Mouse (Mus musculus) thymus, adult 2 months (tissue): ENCODE results near the gene Kif6. TPM values are rescaled to one million over a fixed set of nuclear protein-coding genes. Genes with fewer than 3 reads are reported as not detected.

Source experiments
- DNase-seq: peaks from one replicate; pipeline ENCODE4 v3.0.0; 2021
- H3K27ac ChIP-seq: fragments of 200-500 bp; 2 replicates; pipeline ENCODE4 v1.5.1; 2012; ENCODE audit warnings: low read length, control low read depth; ENCODE audit not compliant: control insufficient read depth, insufficient read depth
- H3K27me3 ChIP-seq: fragments of 200-500 bp; 2 replicates; pipeline ENCODE4 v1.6.1; 2012; ENCODE audit warnings: mild to moderate bottlenecking, low read length, moderate library complexity, mixed read lengths; ENCODE audit not compliant: control insufficient read depth, insufficient read depth
- H3K36me3 ChIP-seq: fragments of 200-500 bp; 2 replicates; pipeline ENCODE4 v1.6.1; 2012; ENCODE audit warnings: mild to moderate bottlenecking, low read length, moderate library complexity; ENCODE audit not compliant: control insufficient read depth, insufficient read depth
- H3K4me1 ChIP-seq: fragments of 200-500 bp; replicated peaks from 2 replicates; pipeline ENCODE4 v1.6.1; 2012; ENCODE audit warnings: low read length; ENCODE audit not compliant: control insufficient read depth, insufficient read depth
- H3K4me3 ChIP-seq: fragments of 200-500 bp; 2 replicates; pipeline ENCODE4 v1.5.1; 2012; ENCODE audit warnings: mild to moderate bottlenecking, low read length, control low read depth, moderate library complexity; ENCODE audit not compliant: control insufficient read depth, insufficient read depth
- CTCF ChIP-seq: fragments of 200-500 bp; IDR thresholded peaks from 2 replicates; pipeline ENCODE4 v1.5.1; 2012; ENCODE audit warnings: mild to moderate bottlenecking, control low read depth, low read length, moderate library complexity, borderline replicate concordance; ENCODE audit not compliant: control insufficient read depth, poor library complexity, insufficient read depth; ENCODE audit errors: extremely low read depth
- POLR2A ChIP-seq: fragments of 200-500 bp; IDR thresholded peaks from 2 replicates; pipeline ENCODE4 v1.6.1; 2012; ENCODE audit warnings: mild to moderate bottlenecking, low read length, control low read depth, moderate library complexity; ENCODE audit not compliant: control insufficient read depth, poor library complexity, insufficient read depth; ENCODE audit errors: extremely low read depth
- WGBS: fragments of 180-500 bp; shearing (Covaris S2); methylation state at CpG from one replicate; pipeline ENCODE4 v1.1.7; 2018; 5-methylcytosine and 5-hydroxymethylcytosine counted together
- polyA plus RNA-seq: library from polyadenylated mRNA; depleted of rRNA; stranded (reverse); fragments of >200 nt; gene quantifications from 2 replicates; pipeline ENCODE4 v1.2.3, GENCODE M21; 2012

Kif6 gene
- polyA plus RNA-seq, 1 experiment, result 0.54 TPM

DNA sequence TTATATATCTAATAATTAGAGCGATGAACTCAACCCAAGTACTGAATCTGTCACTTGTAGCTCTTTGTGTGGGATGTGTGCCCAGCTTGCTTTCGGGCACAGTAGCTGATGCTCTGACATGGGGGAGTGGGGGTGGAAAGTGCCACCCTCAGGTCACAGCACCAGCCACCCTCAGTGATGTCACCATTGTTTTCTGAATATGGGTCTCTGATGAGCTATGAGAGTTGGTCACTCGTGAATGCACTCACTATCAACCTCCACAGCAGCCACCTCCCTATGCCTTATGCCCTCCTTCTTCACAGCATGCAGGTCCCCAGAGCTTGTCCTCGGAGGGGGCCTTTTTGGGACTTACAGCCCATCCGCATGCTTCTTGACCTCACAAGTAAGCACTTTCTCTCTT, 78.3 kb downstream of the Kif6 start:
- no peak overlapping the region for H3K4me3 ChIP-seq
- TF ChIP-seq CTCF (no peak), POLR2A (no peak)
- H3K27me3 ChIP-seq, result no peaks in the 10 kb centered on the region
- H3K36me3 ChIP-seq, result no peaks in the 10 kb centered on the region
- no peaks in the 10 kb centered on the region for H3K4me1 ChIP-seq
- 85% methylated on average over 5 of the region's 5 CpGs for WGBS
- no peak for DNase-seq
- no peak overlapping the region for H3K27ac ChIP-seq

DNA sequence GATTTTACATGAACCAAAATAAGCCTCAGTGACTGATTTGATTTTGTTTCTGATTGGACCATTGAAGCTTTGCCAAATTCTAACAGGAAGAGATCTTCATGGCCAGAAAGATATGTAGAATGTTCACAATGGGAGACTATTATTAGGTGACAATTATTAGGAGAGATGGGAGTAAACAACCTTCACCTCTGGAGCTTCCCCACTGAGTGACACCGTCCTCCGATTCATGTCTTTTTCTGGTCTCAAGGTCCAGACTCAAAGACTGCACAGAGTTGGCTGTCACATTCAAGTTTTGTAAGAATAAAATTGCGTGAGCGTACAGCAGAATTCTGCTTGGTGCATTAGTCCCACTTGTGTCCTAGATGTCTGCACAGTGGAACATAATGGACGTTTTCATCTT, 82.3 kb downstream of the Kif6 start:
- H3K27me3 ChIP-seq, result no peaks in the 10 kb centered on the region
- no peaks in the 10 kb centered on the region for H3K4me1 ChIP-seq
- WGBS, result 92% methylated on average over 5 of the region's 5 CpGs
- no peak for TF ChIP-seq CTCF
- TF ChIP-seq POLR2A, result no peak
- H3K27ac ChIP-seq, result no peak overlapping the region
- no peak for DNase-seq
- no peak overlapping the region for H3K4me3 ChIP-seq
- H3K36me3 ChIP-seq, result no peaks in the 10 kb centered on the region

DNA sequence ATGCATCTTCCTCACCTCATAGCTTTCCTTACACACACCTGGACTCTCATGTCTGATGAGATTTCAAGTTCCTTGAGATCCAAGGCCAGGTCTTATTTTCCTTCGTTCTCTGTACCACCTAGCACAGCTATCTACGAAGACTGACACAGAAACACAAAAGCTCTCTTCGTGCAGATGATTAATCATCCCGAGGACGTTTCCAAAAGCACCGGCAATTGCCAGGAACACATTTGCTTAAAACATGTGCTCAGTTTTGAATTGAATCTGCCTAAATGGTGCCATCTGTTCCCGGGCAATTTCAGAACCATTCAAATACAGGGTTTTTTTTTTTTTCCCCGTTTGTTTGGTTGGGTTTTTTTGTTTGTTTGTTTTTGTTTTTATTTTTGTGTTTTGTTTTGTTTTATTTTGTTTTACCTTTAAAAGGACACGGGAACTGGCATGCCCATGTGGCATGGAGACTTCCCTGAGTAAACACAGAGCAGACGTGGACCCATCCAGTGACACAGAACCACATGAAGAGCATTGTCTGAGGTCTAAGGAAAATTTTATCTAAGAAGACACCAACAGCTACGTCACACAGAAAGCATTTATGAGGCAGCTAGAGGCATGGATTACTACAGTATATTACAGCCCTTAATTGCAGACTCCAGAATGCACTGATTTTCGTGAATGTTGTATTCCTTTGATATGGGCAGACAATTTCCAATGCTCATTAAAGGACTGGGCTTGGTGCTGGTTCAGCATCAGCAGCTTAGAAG, 88.7 kb downstream of the Kif6 start:
- DNase-seq, result no peak
- no peak overlapping the region for H3K4me3 ChIP-seq
- TF ChIP-seq POLR2A (no peak), CTCF (no peak)
- no peak overlapping the region for H3K27ac ChIP-seq
- WGBS, result 78% methylated on average over 12 of the region's 12 CpGs
- no peaks in the 10 kb centered on the region for H3K36me3 ChIP-seq
- H3K4me1 ChIP-seq, result no peaks in the 10 kb centered on the region
- H3K27me3 ChIP-seq, result no peaks in the 10 kb centered on the region

DNA sequence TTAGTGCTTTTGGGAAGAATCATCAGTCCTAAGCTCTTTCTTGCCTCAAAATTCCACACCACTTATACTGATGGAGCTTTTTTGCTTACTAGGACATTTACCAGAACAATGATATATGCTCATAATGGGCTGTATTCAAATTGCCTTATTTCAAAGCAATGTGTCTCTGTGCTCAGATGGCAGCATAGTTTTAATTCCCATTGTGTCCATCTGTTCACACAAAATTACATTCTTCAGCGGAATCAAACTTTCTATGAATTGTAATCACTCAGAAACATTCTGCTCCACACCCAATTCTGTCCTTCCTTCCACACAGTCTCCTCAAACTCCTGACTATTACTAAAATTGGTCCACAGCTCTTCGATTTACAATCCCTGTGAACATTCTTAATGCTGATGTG, 94.3 kb downstream of the Kif6 start:
- Histone ChIP-seq H3K4me1 (no peaks in the 10 kb centered on the region), H3K36me3 (no peaks in the 10 kb centered on the region), H3K27ac (no peak overlapping the region), H3K4me3 (no peak overlapping the region), H3K27me3 (no peaks in the 10 kb centered on the region)
- DNase-seq, result no peak
- WGBS, result 84% methylated on average over 2 of the region's 2 CpGs
- TF ChIP-seq CTCF, result no peak
- no peak for TF ChIP-seq POLR2A

DNA sequence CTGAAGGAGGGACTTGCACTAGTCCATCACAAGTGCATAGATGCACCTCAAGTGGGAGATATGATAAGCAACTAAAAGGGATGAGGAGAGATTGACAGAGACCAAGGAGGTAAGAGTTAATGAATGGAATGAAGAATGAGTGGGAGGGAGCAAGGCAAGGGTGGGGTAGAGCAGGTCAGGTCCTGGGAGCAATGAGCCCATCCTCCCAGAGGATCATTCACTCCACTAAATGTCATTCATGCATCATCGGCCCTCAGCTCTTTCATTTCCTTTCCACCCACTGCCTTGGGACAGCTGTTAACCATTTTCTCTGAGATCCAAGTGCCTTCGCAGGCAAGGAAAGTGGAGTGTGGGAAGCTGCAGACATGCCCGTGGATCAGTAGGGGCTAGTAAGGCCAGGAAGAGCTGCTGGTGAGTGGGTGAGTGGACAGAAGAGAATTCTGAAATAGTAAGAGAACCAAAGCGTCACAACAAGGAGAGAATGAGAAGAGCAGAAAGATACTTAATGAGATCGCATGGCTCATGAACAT, 95.2 kb downstream of the Kif6 start:
- no peak for TF ChIP-seq CTCF
- no peak for TF ChIP-seq POLR2A

DNA sequence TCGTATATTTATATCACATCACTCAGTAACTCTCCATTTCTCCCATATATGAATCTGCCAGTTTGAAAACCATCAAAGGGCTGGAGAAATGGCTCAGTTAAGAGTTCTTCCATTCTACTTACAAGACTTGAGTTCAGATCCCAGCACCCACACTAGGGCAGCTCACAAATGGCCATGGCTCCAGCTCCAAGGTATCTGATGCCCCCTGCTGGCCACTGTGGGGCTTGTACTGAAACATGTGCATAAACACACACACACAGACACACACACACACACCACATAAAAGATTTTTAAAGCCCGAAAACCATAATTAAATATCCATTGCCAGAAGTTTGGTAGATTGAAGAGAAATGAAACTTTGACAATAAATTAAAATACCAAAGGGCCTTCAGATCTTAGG, 111.3 kb downstream of the Kif6 start:
- Histone ChIP-seq H3K4me3 (no peak overlapping the region), H3K4me1 (no peaks in the 10 kb centered on the region), H3K27me3 (no peaks in the 10 kb centered on the region), H3K27ac (no peak overlapping the region), H3K36me3 (no peaks in the 10 kb centered on the region)
- 94% methylated on average over 2 of the region's 2 CpGs for WGBS
- no peak for DNase-seq
- TF ChIP-seq POLR2A, result no peak

More for the DNA sequence above, 95.2 kb downstream of the Kif6 start:
- no peaks in the 10 kb centered on the region for H3K27me3 ChIP-seq
- WGBS, result 94% methylated on average over 5 of the region's 5 CpGs
- DNase-seq, result no peak
- H3K36me3 ChIP-seq, result no peaks in the 10 kb centered on the region
- H3K27ac ChIP-seq, result no peak overlapping the region
- H3K4me1 ChIP-seq, result no peaks in the 10 kb centered on the region
- no peak overlapping the region for H3K4me3 ChIP-seq

DNA sequence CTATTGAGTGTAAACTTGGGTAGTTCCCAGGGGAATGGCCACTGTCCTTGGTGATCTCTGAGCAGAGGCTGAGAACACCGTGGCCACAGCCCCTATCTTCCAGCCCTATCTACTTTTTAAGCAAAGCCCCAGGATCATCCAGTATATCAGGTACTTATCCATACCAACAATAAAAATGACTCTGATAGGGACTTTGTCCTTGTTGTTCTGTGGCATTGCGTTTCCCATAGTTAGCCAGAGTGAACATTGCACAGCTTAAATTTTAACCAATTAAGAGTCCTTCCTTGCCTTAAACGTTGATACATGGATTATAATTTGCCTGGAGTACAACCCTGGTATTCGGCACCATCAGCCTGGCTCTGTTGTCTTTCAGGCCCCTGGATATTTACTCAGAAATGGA, 112.0 kb downstream of the Kif6 start:
- Histone ChIP-seq H3K4me3 (no peak overlapping the region), H3K27ac (no peak overlapping the region), H3K4me1 (no peaks in the 10 kb centered on the region), H3K27me3 (no peaks in the 10 kb centered on the region), H3K36me3 (no peaks in the 10 kb centered on the region)
- no peak for DNase-seq
- WGBS, result 87% methylated on average over 4 of the region's 4 CpGs
- TF ChIP-seq CTCF (no peak), POLR2A (no peak)
